Mouse (Mus musculus) heart, adult 2 months (tissue): ENCODE data around the gene Vmn2r7.

Experiments
- CTCF ChIP-seq: fragments of 200-600 bp; IDR thresholded peaks from 2 replicates; pipeline ENCODE4 v1.8.1; 2022; ENCODE audit warnings: antibody characterized with exemption, mild to moderate bottlenecking, moderate library complexity
- EP300 ChIP-seq: fragments of 200-500 bp; IDR thresholded peaks from 2 replicates; pipeline ENCODE4 v1.6.1; 2011; ENCODE audit warnings: low read depth, low read length, control low read depth; ENCODE audit not compliant: insufficient read depth
- POLR2A ChIP-seq: fragments of 200-500 bp; IDR thresholded peaks from 2 replicates; pipeline ENCODE4 v1.6.1; 2011; ENCODE audit warnings: mild to moderate bottlenecking, low read depth, low read length, control low read depth; ENCODE audit not compliant: insufficient read depth

DNA sequence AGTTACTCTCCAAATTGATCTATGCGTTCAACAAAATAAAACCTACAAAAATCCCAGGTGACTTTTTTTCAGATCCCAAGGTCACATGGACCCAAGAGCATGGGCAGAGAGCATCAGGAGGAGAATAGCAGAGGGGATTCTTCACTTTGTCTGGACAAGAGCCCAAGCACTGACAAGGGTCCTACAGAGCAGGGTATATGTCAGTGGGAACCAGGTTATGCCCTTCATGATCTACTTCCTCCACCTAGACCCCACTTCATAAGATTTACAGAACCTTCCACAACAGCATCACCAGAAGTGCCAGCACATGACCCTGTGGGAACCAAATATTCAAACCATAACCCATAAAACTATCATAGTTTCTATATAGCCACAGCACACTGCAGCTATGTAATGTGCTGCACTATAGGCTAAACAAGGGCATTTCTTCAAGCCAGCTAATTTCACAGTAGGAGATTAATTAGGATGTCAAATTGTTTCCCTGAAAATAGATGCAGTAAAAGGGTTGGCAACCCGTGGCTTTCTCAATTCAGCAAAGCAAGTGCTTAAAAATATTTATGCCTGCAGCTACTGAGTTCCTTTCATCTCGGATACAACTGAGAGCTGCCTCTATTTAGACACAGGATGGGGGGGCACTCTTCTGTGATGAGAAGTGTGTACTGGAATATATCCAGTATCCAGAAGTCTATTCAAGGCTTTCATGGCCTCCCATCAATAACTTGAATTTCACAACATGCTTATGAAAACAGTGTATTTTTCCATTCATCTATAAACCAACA is 33.8 kb upstream of the Vmn2r7 start:
- no peak for TF ChIP-seq EP300
- no peak for TF ChIP-seq POLR2A
- TF ChIP-seq CTCF = no peak
